Mouse (Mus musculus): ENCODE measurements around the gene Hipk2.

DNA sequence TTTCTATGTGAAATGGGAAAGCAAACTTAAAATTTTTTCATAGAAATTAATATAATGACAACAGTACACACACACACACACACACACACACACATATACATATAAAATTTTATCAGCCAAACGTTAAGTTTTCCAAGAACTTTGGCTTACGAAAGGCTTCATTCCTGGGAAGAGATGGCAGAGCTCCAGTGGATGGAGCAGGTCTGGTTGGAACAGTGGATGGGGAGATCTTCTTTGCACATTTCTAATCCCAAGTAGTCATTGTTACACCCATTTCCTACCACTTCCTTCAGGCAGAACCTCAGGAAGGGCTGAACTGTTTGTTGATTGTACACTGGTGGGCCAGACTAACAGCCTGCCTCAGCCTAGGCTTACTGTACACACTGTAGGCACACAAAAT is 106.3 kb downstream of the Hipk2 start:
- no peak for TF ChIP-seq CTCF (IDR thresholded peaks at IDR 0.05; ENCODE audit: extremely low read depth, insufficient read depth, low read length)
- no peak for TF ChIP-seq POLR2A (IDR thresholded peaks at IDR 0.05; ENCODE audit: extremely low read depth, insufficient read depth, low read length)
